Mouse (Mus musculus): ENCODE data around the gene Cytip. TPM values are rescaled to one million over a fixed set of nuclear protein-coding genes. Genes with fewer than 3 reads are reported as not detected.

The Cytip gene
- polyA plus RNA-seq, 1 experiment: 24.2 TPM

- TF ChIP-seq CTCF (IDR thresholded peaks at IDR 0.05; ENCODE audit: extremely low read depth, insufficient read length, insufficient replicate concordance, low read depth, low read length) (no peak), POLR2A (IDR thresholded peaks at IDR 0.05; ENCODE audit: low read depth, low read length) (no peak)
- Histone ChIP-seq H3K27ac (ENCODE audit: insufficient read depth, low read depth, low read length) (peak overlapping the region; percentile 27; the same call in 1 of the 2 replicates), H3K4me3 (ENCODE audit: low read depth, low read length) (no peak overlapping the region)
Measured at GRCm38 (mm10) chr2:58157466-58157865, 37.9 kb downstream of the Cytip start.

GRCm38 (mm10) chr2:58156495-58157392 lies 38.6 kb downstream of the Cytip start:
- 31% methylated on average over 5 of the region's 5 CpGs for WGBS
- TF ChIP-seq POLR2A (IDR thresholded peaks at IDR 0.05; ENCODE audit: low read depth, low read length): no peak
- no peak for TF ChIP-seq CTCF (IDR thresholded peaks at IDR 0.05; ENCODE audit: extremely low read depth, insufficient read length, insufficient replicate concordance, low read depth, low read length)
- Histone ChIP-seq H3K36me3 (ENCODE audit: control insufficient read depth, insufficient read depth, low read length) (no peaks in the 10 kb centered on the region), H3K4me1 (ENCODE audit: control insufficient read depth, insufficient read depth, insufficient read length, low read length) (peaks cover 11% of the 10 kb centered on the region; the same call in 1 of the 2 replicates), H3K4me3 (ENCODE audit: low read depth, low read length) (no peak overlapping the region), H3K27ac (ENCODE audit: insufficient read depth, low read depth, low read length) (peak overlapping the region; percentile 82), H3K27me3 (ENCODE audit: control insufficient read depth, insufficient read depth, low read length) (no peaks in the 10 kb centered on the region)

More at GRCm38 (mm10) chr2:58157466-58157865, 37.9 kb downstream of the Cytip start:
- Histone ChIP-seq H3K36me3 (ENCODE audit: control insufficient read depth, insufficient read depth, low read length) (no peaks in the 10 kb centered on the region), H3K27me3 (ENCODE audit: control insufficient read depth, insufficient read depth, low read length) (no peaks in the 10 kb centered on the region), H3K4me1 (ENCODE audit: control insufficient read depth, insufficient read depth, insufficient read length, low read length) (peaks cover 12% of the 10 kb centered on the region; the same call in 1 of the 2 replicates)
- 87% methylated on average over 5 of the region's 5 CpGs for WGBS

GRCm38 (mm10) chr2:58156108-58156415 lies 39.3 kb downstream of the Cytip start:
- TF ChIP-seq CTCF (IDR thresholded peaks at IDR 0.05; ENCODE audit: extremely low read depth, insufficient read length, insufficient replicate concordance, low read depth, low read length) (no peak), POLR2A (IDR thresholded peaks at IDR 0.05; ENCODE audit: low read depth, low read length) (no peak)
- no peaks in the 10 kb centered on the region for H3K27me3 ChIP-seq (ENCODE audit: control insufficient read depth, insufficient read depth, low read length)
- WGBS: 40% methylated on average over 5 of the region's 5 CpGs
- peaks cover 10% of the 10 kb centered on the region; the same call in 1 of the 2 replicates for H3K4me1 ChIP-seq (ENCODE audit: control insufficient read depth, insufficient read depth, insufficient read length, low read length)
- peak overlapping the region; percentile 82 for H3K27ac ChIP-seq (ENCODE audit: insufficient read depth, low read depth, low read length)
- peak overlapping the region; percentile 14; the same call in 1 of the 2 replicates for H3K4me3 ChIP-seq (ENCODE audit: low read depth, low read length)
- no peaks in the 10 kb centered on the region for H3K36me3 ChIP-seq (ENCODE audit: control insufficient read depth, insufficient read depth, low read length)

- peaks cover 10% of the 10 kb centered on the region; the same call in 1 of the 2 replicates for H3K4me1 ChIP-seq (ENCODE audit: control insufficient read depth, insufficient read depth, insufficient read length, low read length)
- H3K4me3 ChIP-seq (ENCODE audit: low read depth, low read length): no peak overlapping the region
- H3K27ac ChIP-seq (ENCODE audit: insufficient read depth, low read depth, low read length): peak overlapping the region; percentile 82; the same call in 1 of the 2 replicates
- no peaks in the 10 kb centered on the region for H3K27me3 ChIP-seq (ENCODE audit: control insufficient read depth, insufficient read depth, low read length)
- H3K36me3 ChIP-seq (ENCODE audit: control insufficient read depth, insufficient read depth, low read length): no peaks in the 10 kb centered on the region
- no peak for TF ChIP-seq POLR2A (IDR thresholded peaks at IDR 0.05; ENCODE audit: low read depth, low read length)
- no peak for TF ChIP-seq CTCF (IDR thresholded peaks at IDR 0.05; ENCODE audit: extremely low read depth, insufficient read length, insufficient replicate concordance, low read depth, low read length)
- 15% methylated on average over 7 of the region's 7 CpGs for WGBS
Measured at GRCm38 (mm10) chr2:58155271-58156107, 39.8 kb downstream of the Cytip start.

GRCm38 (mm10) chr2:58154555-58154954 lies 40.8 kb downstream of the Cytip start:
- Histone ChIP-seq H3K27me3 (ENCODE audit: control insufficient read depth, insufficient read depth, low read length) (no peaks in the 10 kb centered on the region), H3K4me3 (ENCODE audit: low read depth, low read length) (no peak overlapping the region), H3K4me1 (ENCODE audit: control insufficient read depth, insufficient read depth, insufficient read length, low read length) (peaks cover 10% of the 10 kb centered on the region; the same call in 1 of the 2 replicates), H3K36me3 (ENCODE audit: control insufficient read depth, insufficient read depth, low read length) (no peaks in the 10 kb centered on the region), H3K27ac (ENCODE audit: insufficient read depth, low read depth, low read length) (no peak overlapping the region)
- WGBS: 18% methylated on average over 1 of the region's 1 CpGs
- TF ChIP-seq POLR2A (IDR thresholded peaks at IDR 0.05; ENCODE audit: low read depth, low read length) (no peak), CTCF (IDR thresholded peaks at IDR 0.05; ENCODE audit: extremely low read depth, insufficient read length, insufficient replicate concordance, low read depth, low read length) (no peak)

- 61% methylated on average over 7 of the region's 7 CpGs for WGBS
- Histone ChIP-seq H3K27ac (ENCODE audit: insufficient read depth, low read depth, low read length) (no peak overlapping the region), H3K36me3 (ENCODE audit: control insufficient read depth, insufficient read depth, low read length) (no peaks in the 10 kb centered on the region), H3K4me3 (ENCODE audit: low read depth, low read length) (no peak overlapping the region), H3K27me3 (ENCODE audit: control insufficient read depth, insufficient read depth, low read length) (no peaks in the 10 kb centered on the region), H3K4me1 (ENCODE audit: control insufficient read depth, insufficient read depth, insufficient read length, low read length) (peaks cover 10% of the 10 kb centered on the region; the same call in 1 of the 2 replicates)
- TF ChIP-seq CTCF (IDR thresholded peaks at IDR 0.05; ENCODE audit: extremely low read depth, insufficient read length, insufficient replicate concordance, low read depth, low read length) (no peak), POLR2A (IDR thresholded peaks at IDR 0.05; ENCODE audit: low read depth, low read length) (no peak)
Measured at GRCm38 (mm10) chr2:58153742-58154141, 41.6 kb downstream of the Cytip start.
